Mouse (Mus musculus): ENCODE results near the gene Itgb4. TPM values are rescaled to one million over a fixed set of nuclear protein-coding genes. Genes with fewer than 3 reads are reported as not detected.

The Itgb4 gene
- polyA plus RNA-seq, 1 experiment from 2014 or later: 2.9 TPM

- Histone ChIP-seq H3K4me1 (replicated peaks; ENCODE audit: insufficient read depth, low read length) (peaks cover 13% of the 10 kb centered on the region; the same call in 1 of the 2 replicates), H3K27me3 (ENCODE audit: insufficient read depth, low read length) (no peaks in the 10 kb centered on the region; the same call in 1 of the 2 replicates), H3K27ac (peak overlapping the region; percentile 62; the same call in 1 of the 2 replicates), H3K4me3 (replicated peaks; ENCODE audit: low read depth, low read length) (peak overlapping the region; percentile 26), H3K36me3 (ENCODE audit: insufficient read depth, low read length) (0 out of 2 replicates have a peak, but pooled peaks cover 13% of the 10 kb centered on the region), H3K4me2 (ENCODE audit: low read length) (peak overlapping the region; percentile 50), H3K9me3 (replicated peaks; ENCODE audit: low read length) (no peaks in the 10 kb centered on the region), H3K9ac (ENCODE audit: low read depth, low read length) (peak overlapping the region; percentile 24)
- peak; percentile 55 for ATAC-seq (replicated peaks; ENCODE audit: low FRiP score, low read depth)
- TF ChIP-seq CTCF (IDR thresholded peaks at IDR 0.05; ENCODE audit: low read depth): peak; percentile 74
- peak; percentile 87 for DNase-seq (ENCODE audit: low spot score)
- 4% methylated on average over 54 of the region's 54 CpGs for WGBS
Observed at GRCm38 (mm10) chr11:116004840-116005700, 30.6 kb downstream of the Itgb4 start.

GRCm38 (mm10) chr11:116005701-116006419 lies 31.4 kb downstream of the Itgb4 start:
- peaks cover 13% of the 10 kb centered on the region; the same call in 1 of the 2 replicates for H3K4me1 ChIP-seq (replicated peaks; ENCODE audit: insufficient read depth, low read length)
- no peaks in the 10 kb centered on the region for H3K9me3 ChIP-seq (replicated peaks; ENCODE audit: low read length)
- no peak for TF ChIP-seq CTCF (IDR thresholded peaks at IDR 0.05; ENCODE audit: low read depth)
- H3K27ac ChIP-seq: peak overlapping the region; percentile 2; the same call in 1 of the 2 replicates
- H3K4me2 ChIP-seq (ENCODE audit: low read length): peak overlapping the region; percentile 50
- H3K36me3 ChIP-seq (ENCODE audit: insufficient read depth, low read length): 0 out of 2 replicates have a peak, but pooled peaks cover 13% of the 10 kb centered on the region
- ATAC-seq (replicated peaks; ENCODE audit: low FRiP score, low read depth) (peak; percentile 22), DNase-seq (ENCODE audit: low spot score) (no peak)
- H3K9ac ChIP-seq (ENCODE audit: low read depth, low read length): peak overlapping the region; percentile 24; the same call in 1 of the 2 replicates
- H3K27me3 ChIP-seq (ENCODE audit: insufficient read depth, low read length): no peaks in the 10 kb centered on the region
- no peak overlapping the region for H3K4me3 ChIP-seq (replicated peaks; ENCODE audit: low read depth, low read length)
- 54% methylated on average over 9 of the region's 9 CpGs for WGBS

- Histone ChIP-seq H3K9me3 (replicated peaks; ENCODE audit: low read length) (no peaks in the 10 kb centered on the region), H3K36me3 (ENCODE audit: insufficient read depth, low read length) (0 out of 2 replicates have a peak, but pooled peaks cover 13% of the 10 kb centered on the region), H3K4me2 (ENCODE audit: low read length) (no peak overlapping the region), H3K4me3 (replicated peaks; ENCODE audit: low read depth, low read length) (no peak overlapping the region), H3K4me1 (replicated peaks; ENCODE audit: insufficient read depth, low read length) (peaks cover 17% of the 10 kb centered on the region), H3K27me3 (ENCODE audit: insufficient read depth, low read length) (no peaks in the 10 kb centered on the region), H3K27ac (no peak overlapping the region), H3K9ac (ENCODE audit: low read depth, low read length) (no peak overlapping the region)
- TF ChIP-seq CTCF (IDR thresholded peaks at IDR 0.05; ENCODE audit: low read depth): no peak
- no peak for ATAC-seq (replicated peaks; ENCODE audit: low FRiP score, low read depth)
- DNase-seq (ENCODE audit: low spot score): no peak
- 86% methylated on average over 28 of the region's 28 CpGs for whole genome bisulfite sequencing
Observed at GRCm38 (mm10) chr11:116007095-116007850, 32.8 kb downstream of the Itgb4 start.

GRCm38 (mm10) chr11:116008411-116008810 lies 33.9 kb downstream of the Itgb4 start:
- Histone ChIP-seq H3K4me2 (ENCODE audit: low read length) (no peak overlapping the region), H3K4me1 (replicated peaks; ENCODE audit: insufficient read depth, low read length) (peaks cover 17% of the 10 kb centered on the region), H3K36me3 (ENCODE audit: insufficient read depth, low read length) (0 out of 2 replicates have a peak, but pooled peaks cover 13% of the 10 kb centered on the region), H3K4me3 (replicated peaks; ENCODE audit: low read depth, low read length) (no peak overlapping the region), H3K27ac (no peak overlapping the region), H3K9me3 (replicated peaks; ENCODE audit: low read length) (no peaks in the 10 kb centered on the region), H3K9ac (ENCODE audit: low read depth, low read length) (no peak overlapping the region), H3K27me3 (ENCODE audit: insufficient read depth, low read length) (no peaks in the 10 kb centered on the region)
- no peak for TF ChIP-seq CTCF (IDR thresholded peaks at IDR 0.05; ENCODE audit: low read depth)
- 80% methylated on average over 11 of the region's 11 CpGs for WGBS
- ATAC-seq (replicated peaks; ENCODE audit: low FRiP score, low read depth): no peak
- DNase-seq (ENCODE audit: low spot score): no peak

- Histone ChIP-seq H3K36me3 (ENCODE audit: insufficient read depth, low read length) (0 out of 2 replicates have a peak, but pooled peaks cover 13% of the 10 kb centered on the region), H3K9me3 (replicated peaks; ENCODE audit: low read length) (no peaks in the 10 kb centered on the region), H3K4me1 (replicated peaks; ENCODE audit: insufficient read depth, low read length) (peaks cover 17% of the 10 kb centered on the region), H3K4me3 (replicated peaks; ENCODE audit: low read depth, low read length) (no peak overlapping the region), H3K4me2 (ENCODE audit: low read length) (no peak overlapping the region), H3K9ac (ENCODE audit: low read depth, low read length) (no peak overlapping the region), H3K27me3 (ENCODE audit: insufficient read depth, low read length) (no peaks in the 10 kb centered on the region), H3K27ac (no peak overlapping the region)
- WGBS: 86% methylated on average over 13 of the region's 13 CpGs
- DNase-seq (ENCODE audit: low spot score) (no peak), ATAC-seq (replicated peaks; ENCODE audit: low FRiP score, low read depth) (no peak)
- no peak for TF ChIP-seq CTCF (IDR thresholded peaks at IDR 0.05; ENCODE audit: low read depth)
Observed at GRCm38 (mm10) chr11:116008832-116009375, 34.4 kb downstream of the Itgb4 start.
